Mouse (Mus musculus) lung, postnatal 25 days (tissue): ENCODE data around the gene Pld5.

ENCODE experiments used
- DNase-seq: peaks from one replicate; pipeline ENCODE4 v3.0.0; 2022; ENCODE audit warnings: low spot score

Gene Pld5

GRCm38 (mm10) chr1:176167784-176168183 lies 107.3 kb downstream of the Pld5 start:
- no peak for DNase-seq

GRCm38 (mm10) chr1:176167114-176167513 lies 108.0 kb downstream of the Pld5 start:
- no peak for DNase-seq

DNA sequence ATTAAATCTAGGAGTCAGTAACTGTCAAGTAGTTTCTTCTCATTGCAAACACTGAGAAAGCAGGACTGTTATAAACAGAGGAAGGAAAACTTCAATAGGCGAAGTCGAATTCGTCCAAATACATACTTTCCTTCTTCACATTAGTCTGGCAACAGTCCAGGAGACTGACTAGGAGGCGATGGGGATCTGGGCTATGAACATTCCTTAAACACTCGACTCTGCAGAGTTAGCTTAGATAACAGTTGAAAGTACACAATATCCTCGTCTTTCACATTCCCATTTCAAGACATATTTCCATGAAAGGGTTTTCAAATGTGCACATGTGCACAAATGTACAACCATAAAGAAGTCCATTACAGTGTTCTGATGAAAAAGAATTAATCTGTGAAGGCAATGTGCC lies 129.8 kb downstream of the Pld5 start:
- DNase-seq = no peak

GRCm38 (mm10) chr1:176134379-176134778 lies 140.7 kb downstream of the Pld5 start:
- no peak for DNase-seq

GRCm38 (mm10) chr1:176125771-176126170 lies 149.3 kb downstream of the Pld5 start:
- DNase-seq = no peak

DNA sequence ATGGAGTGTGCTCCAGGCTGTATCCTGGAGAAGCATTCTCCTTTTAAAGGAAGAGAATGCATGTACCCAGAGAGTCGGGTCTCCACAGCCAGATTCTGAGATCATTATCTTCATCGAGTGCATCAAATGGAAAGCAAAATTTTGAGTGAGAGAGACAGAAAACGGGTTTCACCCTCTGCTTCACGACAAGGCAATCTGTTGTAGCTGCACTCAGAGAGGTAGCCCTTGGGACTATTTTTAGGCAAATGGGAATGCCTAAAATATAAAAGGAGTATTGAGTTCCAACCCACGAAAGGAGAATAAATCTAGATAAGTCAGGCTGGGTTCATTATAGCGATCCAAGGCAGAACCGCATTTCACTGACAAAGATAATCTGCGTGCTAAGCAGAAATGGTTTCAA lies 150.7 kb downstream of the Pld5 start:
- DNase-seq = no peak

DNA sequence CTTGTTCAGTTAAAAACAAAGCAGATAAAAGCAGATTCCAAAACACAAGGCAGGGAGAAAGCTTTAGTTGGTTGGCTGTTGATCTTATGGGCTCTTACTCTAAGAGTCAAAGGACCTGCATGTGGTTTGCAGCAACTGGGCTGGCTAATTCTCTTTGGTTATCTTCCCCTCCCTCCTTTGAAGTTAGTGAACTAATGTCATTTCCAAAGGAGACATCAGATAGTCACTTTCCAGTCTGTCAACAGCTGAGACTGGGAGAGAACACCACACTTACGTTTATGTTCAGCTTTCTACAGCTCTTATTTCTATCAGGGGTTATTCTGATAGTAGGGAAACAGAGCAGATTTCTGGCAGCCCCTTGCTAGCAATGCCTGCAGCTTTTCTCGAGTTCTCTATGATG lies 151.3 kb downstream of the Pld5 start:
- no peak for DNase-seq

- no peak for DNase-seq
Measured at GRCm38 (mm10) chr1:176115604-176116003, 159.5 kb downstream of the Pld5 start.

DNA sequence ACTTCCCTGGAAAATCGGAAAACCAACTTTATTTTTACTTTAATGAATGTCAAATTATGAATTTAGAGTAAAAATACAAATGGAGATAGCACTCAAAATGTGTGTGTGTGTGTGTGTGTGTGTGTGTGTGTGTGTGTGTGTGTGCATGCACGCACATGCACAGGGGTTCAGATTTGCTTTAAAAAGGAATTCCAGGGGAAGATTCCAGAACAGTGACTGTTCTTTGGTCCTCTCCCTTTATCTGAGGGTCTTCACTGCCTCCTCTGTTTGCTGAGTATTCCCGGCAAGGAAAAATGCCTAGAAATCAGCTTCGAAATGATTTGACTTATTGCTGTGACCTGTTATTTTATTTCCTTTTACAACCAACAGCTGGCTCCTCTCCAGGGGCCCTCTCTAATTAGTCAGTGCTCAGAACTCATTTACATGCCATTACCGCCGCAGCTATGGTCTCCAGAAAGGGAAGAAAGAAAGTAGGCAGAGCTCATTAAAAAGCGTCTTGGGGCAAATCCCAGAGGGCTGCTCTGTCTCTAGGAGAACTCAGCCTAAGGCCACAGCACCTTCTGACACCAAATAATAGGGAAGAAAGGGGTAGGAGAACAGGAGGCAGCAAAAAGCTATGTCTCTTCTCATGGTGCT lies 176.3 kb downstream of the Pld5 start:
- no peak for DNase-seq

GRCm38 (mm10) chr1:176092119-176092518 lies 183.0 kb downstream of the Pld5 start:
- no peak for DNase-seq

DNA sequence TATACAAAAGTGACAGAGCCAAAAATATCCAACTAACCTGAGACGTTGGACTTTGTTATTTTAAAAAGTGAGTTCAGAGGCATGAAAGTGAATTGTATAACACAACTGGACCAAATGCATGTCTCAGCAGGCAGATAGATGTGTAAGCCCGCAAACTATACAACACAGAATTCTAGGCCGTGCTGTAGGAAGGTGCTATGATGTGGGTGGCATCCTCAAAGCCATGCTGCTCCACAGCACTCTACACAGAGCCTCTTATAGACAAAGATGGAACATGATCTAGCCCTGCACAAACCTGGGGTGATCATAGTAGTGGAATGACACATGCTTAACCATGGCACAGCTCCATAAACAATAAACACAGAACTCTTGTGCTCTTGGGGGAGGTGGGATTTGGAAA lies 185.7 kb downstream of the Pld5 start:
- no peak for DNase-seq

DNA sequence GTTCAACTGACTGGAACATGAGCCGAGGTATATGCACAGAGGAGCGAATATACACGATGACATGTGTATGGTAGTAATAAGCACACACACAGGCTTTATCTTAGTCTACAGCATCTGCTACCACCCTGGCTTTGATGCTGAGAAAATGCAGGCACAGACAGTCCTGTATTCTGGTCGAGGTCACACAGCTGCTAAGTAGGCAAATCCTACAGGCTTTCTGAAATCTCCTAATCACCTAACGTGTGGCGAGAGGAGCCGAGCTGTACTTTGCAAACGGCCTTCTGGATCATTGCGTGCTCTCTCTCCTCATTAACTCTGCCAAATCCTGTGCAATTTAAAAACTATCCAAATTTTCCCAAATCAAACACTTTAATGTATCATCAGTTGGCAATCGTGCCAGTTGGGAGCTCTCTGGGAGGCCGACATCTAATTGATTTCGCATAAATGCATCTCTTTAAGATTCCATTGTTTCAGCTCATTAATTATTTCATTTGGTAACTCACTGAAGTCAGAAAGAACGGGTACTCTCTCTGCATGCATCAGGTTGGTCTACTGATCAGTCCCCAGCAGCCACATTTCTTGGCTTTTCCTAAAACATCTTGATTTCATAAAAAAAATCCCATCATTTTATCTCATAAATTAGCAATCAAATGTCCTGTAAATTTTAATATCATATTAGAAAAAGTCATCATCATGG lies 189.0 kb downstream of the Pld5 start:
- no peak for DNase-seq

DNA sequence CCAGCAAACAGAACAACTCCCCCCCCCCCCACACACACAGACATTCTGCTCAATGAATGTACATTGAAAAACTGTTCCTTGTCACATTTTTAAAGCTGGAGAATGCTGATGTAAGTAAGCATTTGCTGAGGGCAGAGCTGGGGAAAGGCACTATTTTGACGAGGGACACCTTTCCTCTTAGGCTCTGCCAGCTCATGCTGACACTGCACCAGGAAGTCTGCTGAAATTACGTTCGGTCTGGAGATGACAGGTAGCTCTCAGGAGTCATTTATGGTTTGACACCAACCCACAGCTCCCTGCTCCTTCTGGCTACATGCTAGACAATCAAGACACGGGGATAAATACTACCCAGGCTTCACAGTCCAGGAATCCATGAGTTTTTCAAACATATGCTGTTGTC lies 192.8 kb downstream of the Pld5 start:
- DNase-seq = no peak

- DNase-seq = no peak
Measured at GRCm38 (mm10) chr1:176080969-176081368, 194.1 kb downstream of the Pld5 start.

DNA sequence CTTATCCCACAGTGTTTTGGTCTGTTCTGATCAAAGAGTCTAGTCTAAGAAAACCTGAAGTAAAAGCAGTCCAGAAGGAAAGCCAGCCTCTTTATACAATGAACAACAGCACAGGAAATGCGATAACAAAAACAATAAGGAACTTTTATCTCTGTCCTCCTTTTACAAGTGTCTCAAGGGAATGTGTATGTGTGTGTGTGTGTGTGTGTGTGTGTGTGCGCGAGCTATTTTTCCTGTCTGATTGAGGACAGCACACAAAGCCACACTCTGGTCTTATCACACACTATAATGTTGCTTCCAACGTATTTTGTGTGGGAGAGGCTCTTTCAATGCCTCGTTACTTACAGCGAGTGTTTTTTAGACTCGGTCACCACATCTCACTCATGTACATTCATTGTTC lies 196.7 kb downstream of the Pld5 start:
- no peak for DNase-seq

DNA sequence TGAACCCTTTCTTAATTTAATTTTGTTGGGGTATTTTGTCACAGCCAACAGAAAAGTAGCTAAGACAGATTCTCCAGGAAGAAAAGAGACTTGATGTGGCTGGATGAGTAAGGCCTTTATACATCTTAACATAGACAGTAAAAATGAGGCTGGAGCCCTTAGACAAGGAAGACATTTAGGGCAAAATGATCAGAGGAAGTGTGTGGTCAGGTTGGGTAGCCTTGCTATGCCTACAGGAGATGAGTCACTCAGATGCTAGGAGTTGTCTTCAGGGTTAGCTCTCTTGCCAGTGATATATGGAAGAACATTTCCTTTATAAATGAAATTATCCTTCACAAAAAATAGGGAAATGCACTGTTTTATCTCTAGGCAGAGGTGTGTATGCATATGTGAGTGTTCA lies 198.3 kb downstream of the Pld5 start:
- DNase-seq = no peak

DNA sequence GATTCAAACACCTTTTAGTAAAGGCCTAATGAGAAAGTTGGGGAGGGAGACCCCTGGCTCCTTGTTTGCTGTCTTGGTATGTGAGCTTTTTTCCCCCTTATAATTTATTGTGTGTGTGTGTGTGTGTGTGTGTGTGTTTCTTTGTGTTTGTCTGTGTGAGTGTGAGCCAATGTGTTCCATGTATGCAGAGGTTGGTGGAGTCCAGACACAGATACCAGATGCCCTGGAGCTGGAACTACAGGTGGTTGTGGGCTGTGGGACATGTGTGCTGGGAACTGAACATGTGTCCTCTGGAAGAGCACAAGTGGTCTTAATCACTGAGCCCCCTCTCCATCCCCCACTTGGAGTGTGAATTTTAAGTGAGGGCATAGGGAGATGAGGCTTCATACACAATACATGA lies 199.3 kb downstream of the Pld5 start:
- DNase-seq = no peak

DNA sequence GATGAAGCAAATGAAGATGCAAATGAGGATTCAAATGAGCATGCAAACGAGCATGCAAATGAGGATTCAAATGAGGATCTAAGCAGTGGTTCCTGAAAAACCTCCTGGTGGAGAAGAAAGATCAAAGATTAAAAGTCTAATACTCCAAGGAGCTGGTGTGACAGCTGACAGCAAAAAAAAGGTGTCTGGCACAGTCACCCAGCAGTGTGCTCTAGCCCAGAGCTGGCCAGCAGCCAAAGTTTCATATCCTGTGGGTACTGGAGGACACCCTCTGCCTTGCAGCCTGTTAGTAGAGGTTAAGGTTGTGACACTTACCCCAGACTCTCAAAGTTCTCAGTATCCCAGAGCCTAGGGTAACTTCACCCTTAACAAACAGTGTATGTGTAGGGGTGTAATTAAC lies 199.7 kb downstream of the Pld5 start:
- peak; percentile 28 for DNase-seq

GRCm38 (mm10) chr1:176074526-176074925 lies 200.6 kb downstream of the Pld5 start:
- DNase-seq = no peak

- DNase-seq = no peak
Measured at GRCm38 (mm10) chr1:176065281-176065680, 209.8 kb downstream of the Pld5 start.

DNA sequence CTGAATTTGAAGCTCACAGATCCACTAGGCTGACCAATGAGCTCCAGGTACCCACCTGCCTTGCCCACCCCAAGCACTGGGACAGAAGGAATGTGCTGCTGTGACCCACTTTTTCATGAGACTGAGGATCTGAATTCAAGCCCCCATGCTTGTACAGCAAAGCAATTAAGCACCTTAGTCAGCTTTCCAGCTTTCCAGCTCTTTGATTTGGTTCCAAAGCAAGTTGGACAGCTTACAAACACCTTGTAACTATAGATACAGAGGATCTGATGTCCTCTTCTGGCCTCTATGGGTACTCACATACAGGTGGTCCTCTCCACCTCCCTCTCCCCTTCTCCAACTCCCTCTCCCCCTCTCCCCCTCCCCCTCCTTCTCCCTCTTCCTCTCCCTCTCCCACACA lies 210.6 kb downstream of the Pld5 start:
- DNase-seq = no peak

DNA sequence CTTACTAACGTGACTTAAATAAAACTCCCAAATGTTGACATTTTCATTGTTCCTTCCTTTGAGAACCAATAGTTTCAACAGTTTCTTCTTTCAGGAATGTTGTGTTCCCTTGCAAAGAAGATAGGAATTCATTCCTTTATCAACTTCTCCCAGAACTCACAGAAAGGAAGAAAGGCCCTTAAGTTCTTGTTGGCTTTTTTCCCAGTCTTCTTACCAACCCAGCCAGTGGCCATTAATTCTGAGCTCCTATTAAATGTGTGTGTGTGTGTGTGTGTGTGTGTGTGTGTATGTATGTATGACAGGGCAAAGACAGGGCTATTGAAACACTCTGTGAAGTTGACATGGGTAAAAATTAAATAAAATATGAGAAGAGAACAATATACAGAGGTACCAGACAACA lies 221.5 kb downstream of the Pld5 start:
- DNase-seq = no peak

DNA sequence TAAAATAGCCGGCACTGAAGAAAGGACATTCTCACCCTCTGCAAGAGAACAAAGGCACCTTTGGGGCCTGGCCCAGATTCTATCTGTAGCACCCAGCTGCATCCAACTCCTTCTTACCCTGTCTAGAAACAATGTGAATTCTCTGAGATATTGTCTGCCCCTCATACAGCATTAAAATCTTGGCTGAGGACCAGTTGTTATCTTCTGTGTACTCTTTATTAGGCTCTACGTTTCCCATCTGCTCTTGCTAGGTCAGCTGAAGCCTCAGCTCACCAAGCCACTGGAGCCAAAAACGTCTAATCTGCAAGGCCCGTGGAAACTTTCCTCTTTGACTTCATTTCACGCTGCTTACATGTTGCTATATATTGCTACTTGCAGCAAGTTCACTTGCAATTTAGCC lies 228.1 kb downstream of the Pld5 start:
- DNase-seq = no peak

GRCm38 (mm10) chr1:176046375-176046774 lies 228.7 kb downstream of the Pld5 start:
- no peak for DNase-seq
